Mouse (Mus musculus) embryonic fibroblast, embryonic 13.5 days (primary cell): ENCODE measurements at regions not wholly inside any gene's neighbourhood (a gene's known extent, or its start where the extent isn't known, plus 50 kb on each side); places are given as distances from the start of the nearest gene placed in this dataset.

Experiments
- CTCF ChIP-seq: IDR thresholded peaks from 2 replicates; pipeline ENCODE4 v1.5.1; 2011; ENCODE audit warnings: mild to moderate bottlenecking, control low read depth, low read length, moderate library complexity, borderline replicate concordance; ENCODE audit not compliant: insufficient read depth
- POLR2A ChIP-seq: IDR thresholded peaks from 2 replicates; pipeline ENCODE4 v1.6.1; 2011; ENCODE audit warnings: low read depth, mild to moderate bottlenecking, control low read depth, low read length, moderate library complexity

DNA sequence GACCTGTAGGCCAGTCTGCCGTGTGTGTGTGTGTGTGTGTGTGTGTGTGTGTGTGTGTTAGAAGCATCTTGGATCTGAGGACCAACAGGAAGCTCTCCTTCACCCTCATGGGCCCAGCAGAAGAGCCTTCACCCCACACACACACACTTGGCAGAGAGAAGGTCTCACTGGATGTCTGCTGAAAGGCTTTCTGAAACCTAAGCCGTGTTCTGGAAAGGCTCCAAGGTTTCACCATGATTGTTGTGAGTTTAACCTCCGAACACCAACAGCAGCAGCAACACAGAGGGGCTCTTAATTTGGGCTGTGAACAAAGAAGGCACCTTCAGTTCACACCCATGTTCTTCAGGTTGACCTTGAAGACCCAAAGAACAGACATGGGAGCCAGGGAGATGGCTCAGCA is 124.9 kb upstream of the Dynlrb2 start:
- no peak for TF ChIP-seq CTCF
- no peak for TF ChIP-seq POLR2A
